Mouse (Mus musculus) olfactory bulb, adult 2 months (tissue): ENCODE measurements around the gene Aldh3b2. TPM values are rescaled to one million over a fixed set of nuclear protein-coding genes. Genes with fewer than 3 reads are reported as not detected.

Experiments
- H3K27ac ChIP-seq: fragments of 200-500 bp; 2 replicates; pipeline ENCODE4 v1.5.1; 2012; ENCODE audit warnings: low read depth, low read length; ENCODE audit not compliant: insufficient read depth
- H3K4me1 ChIP-seq: fragments of 200-500 bp; 2 replicates; pipeline ENCODE4 v1.6.1; 2012; ENCODE audit warnings: low read length; ENCODE audit not compliant: control insufficient read depth, insufficient read depth
- H3K4me3 ChIP-seq: fragments of 200-500 bp; 2 replicates; pipeline ENCODE4 v1.5.1; 2012; ENCODE audit warnings: mild to moderate bottlenecking, low read depth, low read length, moderate library complexity; ENCODE audit not compliant: insufficient read depth
- CTCF ChIP-seq: fragments of 200-500 bp; IDR thresholded peaks from 2 replicates; pipeline ENCODE4 v1.5.1; 2012; ENCODE audit warnings: low read depth, mild to moderate bottlenecking, low read length, moderate library complexity; ENCODE audit not compliant: insufficient read depth
- POLR2A ChIP-seq: fragments of 200-500 bp; IDR thresholded peaks from 2 replicates; pipeline ENCODE4 v1.6.1; 2012; ENCODE audit warnings: mild to moderate bottlenecking, low read depth, low read length, moderate library complexity; ENCODE audit not compliant: insufficient read depth
- WGBS: fragments of 180-500 bp; shearing (Covaris S2); methylation state at CpG from one replicate; pipeline ENCODE4 v1.1.7; 2018; 5-methylcytosine and 5-hydroxymethylcytosine counted together
- polyA plus RNA-seq: library from polyadenylated mRNA; stranded (reverse); fragments of >200 nt; gene quantifications from 2 replicates; pipeline ENCODE4 v1.2.4, GENCODE M21; 2012; ENCODE audit warnings: low replicate concordance; ENCODE audit not compliant: missing spikeins, insufficient read depth, insufficient read length

The Aldh3b2 gene
- polyA plus RNA-seq, 1 experiment, result not detected

DNA sequence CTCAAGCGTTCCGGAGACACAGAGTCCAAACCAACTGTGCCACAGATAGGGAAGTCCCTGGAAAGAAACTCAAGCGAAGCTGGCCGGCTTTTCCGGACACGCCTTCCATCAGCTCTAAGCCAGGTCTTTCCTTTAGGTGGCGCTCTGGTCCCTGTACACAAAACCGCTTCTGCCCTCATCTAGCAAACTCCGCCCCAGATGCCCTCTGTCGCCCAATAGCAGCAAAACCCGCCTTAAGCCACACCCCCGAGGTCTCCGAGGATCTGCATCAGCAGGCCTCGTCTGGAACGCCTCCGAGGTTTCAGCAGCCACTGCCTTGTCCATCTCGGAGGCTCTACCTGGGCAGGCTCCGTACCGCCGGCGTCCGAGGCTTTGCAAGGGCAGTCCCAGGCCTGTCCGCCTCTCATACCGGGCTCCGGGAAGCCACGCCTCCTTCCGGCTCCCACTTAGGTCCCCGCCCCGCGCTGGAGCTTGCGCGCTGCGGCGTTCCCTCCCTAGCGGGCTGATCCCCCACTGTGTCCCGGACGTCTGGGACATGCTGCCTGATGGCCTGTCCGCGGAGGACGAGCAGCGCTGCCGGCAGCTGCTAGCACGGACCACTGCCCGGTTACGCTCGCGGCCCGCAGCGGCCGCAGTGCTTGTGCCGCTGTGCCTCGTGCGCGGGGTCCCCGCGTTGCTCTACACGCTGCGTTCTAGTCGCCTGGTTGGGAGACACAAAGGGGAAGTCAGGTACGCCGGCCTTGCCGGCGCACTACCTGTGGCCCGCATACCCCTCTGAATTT is 28.2 kb downstream of the Aldh3b2 start, which contains the start of the genes Nudt8 and Gm49405:
Gene Nudt8, plus strand, starts transcription at position 462 of the 782 bp plus-strand sequence.
Gene Gm49405, plus strand, starts transcription at position 508 of the 782 bp plus-strand sequence.
- under 1% methylated on average over 64 of the region's 64 CpGs for WGBS
- Histone ChIP-seq H3K4me1 (peaks cover 24% of the 10 kb centered on the region), H3K27ac (peak within 1 kb of the TSS; percentile 93), H3K4me3 (peak within 1 kb of the TSS; percentile 93)
- TF ChIP-seq POLR2A (peak; percentile 96), CTCF (peak; percentile 79)

DNA sequence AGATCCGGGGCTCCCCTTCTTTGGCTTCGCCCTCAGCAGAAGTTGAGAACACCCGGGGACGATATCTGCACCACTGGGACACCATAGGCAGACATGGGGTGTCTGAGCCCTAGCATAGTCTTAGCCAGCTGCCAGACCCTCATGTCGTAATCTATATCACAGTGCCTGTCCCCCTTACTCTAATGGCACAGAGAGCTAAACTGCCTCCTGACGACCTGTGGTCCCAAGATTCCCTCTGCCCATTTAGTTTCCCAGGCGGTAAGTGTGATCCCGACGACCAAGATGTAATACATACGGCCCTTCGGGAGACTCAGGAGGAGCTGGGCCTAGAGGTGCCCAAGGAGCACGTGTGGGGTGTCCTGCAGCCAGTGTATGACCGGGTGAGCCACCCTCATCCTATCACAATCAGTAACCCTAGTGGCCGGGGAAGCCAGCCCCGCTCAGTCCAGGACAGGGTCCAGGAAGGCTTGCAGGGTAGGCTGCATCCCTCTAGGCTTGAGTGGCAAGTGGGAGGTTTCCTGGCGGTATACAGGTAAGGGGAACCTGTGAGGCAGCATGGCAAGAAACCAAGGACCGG is 28.9 kb downstream of the Aldh3b2 start:
- 17% methylated on average over 17 of the region's 17 CpGs for WGBS
- Histone ChIP-seq H3K4me1 (peaks cover 24% of the 10 kb centered on the region), H3K4me3 (peak overlapping the region; percentile 93), H3K27ac (peak overlapping the region; percentile 93)
- no peak for TF ChIP-seq CTCF
- no peak for TF ChIP-seq POLR2A

DNA sequence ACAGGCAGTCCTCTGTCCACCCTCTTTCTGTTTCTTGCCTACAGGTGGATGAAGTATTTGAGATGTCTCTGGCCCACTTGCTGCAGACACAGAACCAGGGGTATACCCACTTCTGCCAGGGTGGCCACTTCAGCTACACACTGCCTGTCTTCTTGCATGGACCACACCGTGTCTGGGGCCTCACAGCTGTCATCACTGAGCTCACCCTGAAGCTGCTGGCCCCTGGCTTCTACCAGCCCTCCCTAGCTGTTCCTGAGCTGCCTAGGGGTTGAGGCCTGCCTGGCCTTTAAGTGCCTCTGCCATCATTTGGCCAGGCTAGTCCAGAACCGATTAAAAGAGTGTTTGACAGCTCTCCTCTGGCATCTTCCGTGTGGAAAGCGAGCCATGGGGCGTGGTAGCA is 29.6 kb downstream of the Aldh3b2 start:
- TF ChIP-seq POLR2A (no peak), CTCF (no peak)
- no peak overlapping the region for H3K27ac ChIP-seq
- 90% methylated on average over 5 of the region's 5 CpGs for WGBS
- H3K4me1 ChIP-seq, result peaks cover 24% of the 10 kb centered on the region
- H3K4me3 ChIP-seq, result no peak overlapping the region

DNA sequence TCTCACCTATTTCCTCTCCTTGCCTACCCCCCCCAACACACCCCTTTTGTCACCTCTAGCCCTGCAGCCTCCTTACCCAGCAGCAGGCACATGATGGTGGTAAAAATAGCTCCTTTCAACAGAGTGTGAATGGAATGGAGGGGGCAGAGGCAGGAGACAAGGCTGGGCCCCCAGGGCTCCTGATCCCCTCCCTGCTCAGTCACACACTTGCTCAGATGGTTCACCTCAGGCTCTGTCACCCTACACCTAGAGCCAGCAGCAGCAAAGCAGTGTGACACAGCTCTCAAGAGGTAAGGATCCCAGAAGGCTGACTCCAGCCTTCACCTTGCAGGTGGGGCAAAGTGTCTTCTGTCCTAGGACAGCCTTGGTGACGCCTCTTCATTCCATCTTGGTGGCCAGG is 31.0 kb downstream of the Aldh3b2 start, which contains the start of gene Doc2g:
Gene Doc2g, plus strand, starts transcription at position 202 of the 400 bp plus-strand sequence.
- WGBS, result 82% methylated on average over 1 of the region's 1 CpGs
- Histone ChIP-seq H3K4me3 (peak within 1 kb of the TSS; percentile 10; the same call in 1 of the 2 replicates), H3K4me1 (peaks cover 24% of the 10 kb centered on the region), H3K27ac (peak within 1 kb of the TSS; percentile 16; the same call in 1 of the 2 replicates)
- TF ChIP-seq CTCF, result no peak
- no peak for TF ChIP-seq POLR2A

GRCm38 (mm10) chr19:4003641-4004040 is 31.5 kb downstream of the Aldh3b2 start:
- Histone ChIP-seq H3K4me1 (peaks cover 24% of the 10 kb centered on the region), H3K27ac (peak overlapping the region; percentile 16; the same call in 1 of the 2 replicates), H3K4me3 (peak overlapping the region; percentile 10; the same call in 1 of the 2 replicates)
- TF ChIP-seq POLR2A, result no peak
- no peak for TF ChIP-seq CTCF
- WGBS, result 84% methylated on average over 12 of the region's 12 CpGs

- TF ChIP-seq POLR2A (no peak), CTCF (no peak)
- Histone ChIP-seq H3K4me1 (peaks cover 24% of the 10 kb centered on the region), H3K27ac (no peak overlapping the region), H3K4me3 (no peak overlapping the region)
- 87% methylated on average over 15 of the region's 15 CpGs for WGBS
Measured at GRCm38 (mm10) chr19:4004331-4004730, 32.2 kb downstream of the Aldh3b2 start.

GRCm38 (mm10) chr19:4005091-4005490 is 33.0 kb downstream of the Aldh3b2 start:
- Histone ChIP-seq H3K4me1 (peaks cover 24% of the 10 kb centered on the region), H3K4me3 (no peak overlapping the region), H3K27ac (no peak overlapping the region)
- no peak for TF ChIP-seq POLR2A
- no peak for TF ChIP-seq CTCF
- 84% methylated on average over 9 of the region's 9 CpGs for WGBS

DNA sequence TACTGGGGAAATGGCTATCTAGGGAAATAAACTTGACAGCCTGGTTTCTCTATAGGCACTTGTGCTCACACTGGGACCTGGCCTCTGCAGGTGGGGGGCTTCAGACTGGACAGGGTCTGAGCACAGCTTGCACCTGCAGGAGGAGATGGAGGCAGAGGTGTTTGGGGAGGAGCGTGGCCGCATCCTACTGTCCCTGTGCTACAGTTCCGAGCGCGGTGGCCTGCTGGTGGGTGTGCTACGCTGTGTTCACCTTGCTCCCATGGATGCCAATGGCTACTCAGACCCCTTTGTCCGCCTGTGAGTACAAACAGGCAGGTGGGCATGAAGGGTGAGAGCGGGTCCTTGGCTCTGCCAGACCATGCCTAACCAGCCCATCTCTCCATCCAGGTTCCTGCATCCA is 33.8 kb downstream of the Aldh3b2 start:
- Histone ChIP-seq H3K27ac (no peak overlapping the region), H3K4me3 (no peak overlapping the region), H3K4me1 (peaks cover 23% of the 10 kb centered on the region)
- no peak for TF ChIP-seq POLR2A
- no peak for TF ChIP-seq CTCF
- WGBS, result 96% methylated on average over 8 of the region's 8 CpGs

- TF ChIP-seq CTCF (no peak), POLR2A (no peak)
- 93% methylated on average over 5 of the region's 5 CpGs for WGBS
- Histone ChIP-seq H3K27ac (no peak overlapping the region), H3K4me1 (peaks cover 15% of the 10 kb centered on the region), H3K4me3 (no peak overlapping the region; the same call in 1 of the 2 replicates)
Measured at GRCm38 (mm10) chr19:4011086-4011485, 39.0 kb downstream of the Aldh3b2 start.

DNA sequence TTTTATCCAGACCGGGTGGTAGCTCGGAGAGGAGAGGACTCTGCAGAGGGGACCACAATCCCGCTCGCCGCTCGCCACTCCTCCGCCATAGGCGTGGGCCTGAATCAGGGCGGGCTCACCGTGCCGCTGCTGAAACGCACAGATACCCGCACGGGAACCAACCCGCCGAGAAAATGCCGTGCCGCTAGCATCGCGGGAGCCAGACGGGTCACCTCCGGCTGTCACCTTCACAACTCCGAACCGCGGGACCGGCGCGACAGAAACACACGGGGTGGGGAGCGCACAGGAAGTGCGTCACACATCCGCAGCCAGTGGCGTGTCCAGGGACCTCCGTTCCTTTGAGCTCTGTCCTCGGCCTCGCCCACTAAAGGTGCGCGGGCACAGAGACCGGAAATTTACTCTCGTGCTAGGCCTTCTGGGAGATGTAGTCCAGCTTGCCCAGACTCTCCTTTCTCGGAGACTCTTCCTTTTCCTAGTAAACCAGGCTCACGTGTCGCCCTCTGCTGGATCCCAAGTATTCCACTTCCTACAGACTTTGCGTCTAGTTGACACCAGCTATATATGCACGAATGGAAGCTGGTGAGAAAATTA is 40.4 kb downstream of the Aldh3b2 start, which contains the start of gene Ndufv1:
Gene Ndufv1, minus strand, starts transcription at position 375 of the 591 bp plus-strand sequence.
- Histone ChIP-seq H3K27ac (peak within 1 kb of the TSS; percentile 77), H3K4me3 (peak within 1 kb of the TSS; percentile 92), H3K4me1 (peaks cover 15% of the 10 kb centered on the region)
- under 1% methylated on average over 45 of the region's 45 CpGs for WGBS
- TF ChIP-seq POLR2A (peak; percentile 86), CTCF (no peak)
